Mouse (Mus musculus) hindbrain, embryonic 16.5 days (tissue): ENCODE measurements at regions not wholly inside any gene's neighbourhood (a gene's known extent, or its start where the extent isn't known, plus 50 kb on each side); places are given as distances from the start of the nearest gene placed in this dataset.

Experiments
- ATAC-seq: fragments of 200-750 bp; cut with Nextera tagmentation; 2 replicates; pipeline ENCODE4 v1.8.0; 2017; ENCODE audit warnings: moderate TSS enrichment, moderate library complexity
- H3K27ac ChIP-seq: fragments of 300-500 bp; sonication (generic); 2 replicates; pipeline ENCODE4 v1.5.1; 2014; ENCODE audit warnings: low read depth, mild to moderate bottlenecking, control low read depth, low read length, moderate library complexity
- H3K27me3 ChIP-seq: fragments of 300-500 bp; sonication (generic); replicated peaks from 2 replicates; pipeline ENCODE4 v1.6.1; 2014; ENCODE audit warnings: low read length; ENCODE audit not compliant: control insufficient read depth, insufficient read depth
- H3K36me3 ChIP-seq: fragments of 300-500 bp; sonication (generic); 2 replicates; pipeline ENCODE4 v1.6.1; 2014; ENCODE audit warnings: mild to moderate bottlenecking, low read length, moderate library complexity, mixed read lengths; ENCODE audit not compliant: control insufficient read depth, insufficient read depth
- H3K4me1 ChIP-seq: fragments of 300-500 bp; sonication (generic); 2 replicates; pipeline ENCODE4 v1.6.1; 2014; ENCODE audit warnings: low read depth, low read length; ENCODE audit not compliant: control insufficient read depth, insufficient read depth
- H3K4me2 ChIP-seq: fragments of 300-500 bp; sonication (generic); 2 replicates; pipeline ENCODE4 v1.6.1; 2014; ENCODE audit warnings: mild to moderate bottlenecking, low read length, control low read depth, moderate library complexity
- H3K4me3 ChIP-seq: fragments of 300-500 bp; sonication (generic); 2 replicates; pipeline ENCODE4 v1.5.1; 2014; ENCODE audit warnings: mild to moderate bottlenecking, low read length, control low read depth, moderate library complexity
- H3K9ac ChIP-seq: fragments of 300-500 bp; sonication (generic); 2 replicates; pipeline ENCODE4 v1.6.1; 2014; ENCODE audit warnings: low read depth, mild to moderate bottlenecking, control low read depth, low read length, moderate library complexity
- H3K9me3 ChIP-seq: fragments of 300-500 bp; sonication (generic); 2 replicates; pipeline ENCODE4 v1.6.1; 2014; ENCODE audit warnings: mild to moderate bottlenecking, low read length, moderate library complexity; ENCODE audit not compliant: control insufficient read depth
- WGBS: fragments of 180-500 bp; shearing (Covaris S2); extraction: QIAGEN DNeasy Blood & Tissue Kit; methylation state at CpG from one replicate; pipeline ENCODE4 v1.1.7; 2014; 5-methylcytosine and 5-hydroxymethylcytosine counted together

DNA sequence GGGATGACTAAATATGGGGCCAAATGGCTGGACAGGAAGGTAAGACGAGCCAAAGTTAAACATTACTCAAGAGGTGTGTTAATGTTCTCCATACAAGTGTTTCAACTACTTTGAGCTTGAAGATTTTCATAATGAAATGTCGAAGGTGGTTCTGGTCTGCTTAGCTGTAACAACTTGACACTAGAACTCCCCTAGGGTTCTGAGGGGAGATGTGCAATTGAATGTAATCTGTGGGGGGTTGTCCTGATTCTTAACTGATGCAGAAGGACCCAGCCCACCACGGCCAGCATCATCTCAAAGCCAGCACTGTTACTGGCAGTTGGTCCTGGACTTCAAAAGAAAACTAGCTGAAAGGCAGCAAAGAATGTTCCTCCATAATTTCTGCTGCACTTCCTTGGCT is 55.3 kb downstream of the Gpr88 start:
- ATAC-seq = no peak
- Histone ChIP-seq H3K4me1 (no peaks in the 10 kb centered on the region), H3K36me3 (no peaks in the 10 kb centered on the region), H3K27ac (no peak overlapping the region), H3K4me3 (no peak overlapping the region), H3K9me3 (no peaks in the 10 kb centered on the region), H3K27me3 (no peaks in the 10 kb centered on the region), H3K9ac (no peak overlapping the region), H3K4me2 (no peak overlapping the region)
- WGBS = 52% methylated on average over 3 of the region's 3 CpGs

DNA sequence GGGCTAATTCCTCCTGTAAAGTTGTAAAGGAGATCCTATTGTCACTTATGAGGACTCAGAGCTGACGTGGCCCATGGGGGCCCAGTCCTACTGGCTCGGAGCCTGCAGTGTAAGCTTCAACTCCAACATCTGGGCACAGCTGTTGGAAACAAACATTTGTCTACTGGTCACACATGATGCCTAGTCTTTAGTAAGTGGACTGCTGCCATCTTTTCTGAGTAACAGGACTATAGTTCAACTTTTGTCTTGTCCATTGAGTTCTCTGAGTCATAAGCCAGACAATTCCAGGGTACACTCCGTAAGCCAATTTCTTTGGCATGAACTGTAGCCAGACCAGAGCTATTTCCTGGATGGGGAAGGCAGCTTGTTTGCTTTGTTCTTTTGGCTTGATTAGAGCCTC is 58.6 kb downstream of the Gpr88 start:
- Histone ChIP-seq H3K9ac (no peak overlapping the region), H3K4me3 (no peak overlapping the region), H3K36me3 (no peaks in the 10 kb centered on the region), H3K9me3 (no peaks in the 10 kb centered on the region), H3K4me1 (no peaks in the 10 kb centered on the region), H3K4me2 (no peak overlapping the region), H3K27me3 (no peaks in the 10 kb centered on the region), H3K27ac (no peak overlapping the region)
- WGBS = 82% methylated on average over 3 of the region's 3 CpGs
- no peak for ATAC-seq

DNA sequence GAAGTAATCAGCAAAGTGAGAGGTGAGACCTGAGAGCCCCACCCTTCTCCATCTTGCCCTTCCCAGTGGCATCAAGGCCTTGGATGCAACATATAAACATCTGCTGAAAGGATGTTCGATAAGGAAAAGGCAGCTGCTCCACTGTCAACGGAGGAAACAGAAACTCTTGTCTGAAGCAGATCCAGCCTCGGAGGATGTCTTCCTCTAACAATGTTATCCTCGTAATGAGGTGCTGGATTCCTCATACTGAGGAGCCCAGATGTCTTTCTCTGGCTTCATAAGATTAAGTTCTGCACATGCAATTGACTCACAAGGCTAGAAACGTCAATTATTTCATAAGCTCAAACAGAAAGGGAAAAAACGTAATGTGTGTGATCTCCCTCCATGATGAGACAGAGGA is 61.8 kb upstream of the Vcam1 start:
- Histone ChIP-seq H3K27ac (no peak overlapping the region), H3K4me3 (no peak overlapping the region), H3K4me1 (no peaks in the 10 kb centered on the region), H3K4me2 (no peak overlapping the region), H3K9me3 (no peaks in the 10 kb centered on the region), H3K9ac (no peak overlapping the region), H3K36me3 (no peaks in the 10 kb centered on the region), H3K27me3 (no peaks in the 10 kb centered on the region)
- 79% methylated on average over 6 of the region's 6 CpGs for WGBS
- ATAC-seq = no peak

DNA sequence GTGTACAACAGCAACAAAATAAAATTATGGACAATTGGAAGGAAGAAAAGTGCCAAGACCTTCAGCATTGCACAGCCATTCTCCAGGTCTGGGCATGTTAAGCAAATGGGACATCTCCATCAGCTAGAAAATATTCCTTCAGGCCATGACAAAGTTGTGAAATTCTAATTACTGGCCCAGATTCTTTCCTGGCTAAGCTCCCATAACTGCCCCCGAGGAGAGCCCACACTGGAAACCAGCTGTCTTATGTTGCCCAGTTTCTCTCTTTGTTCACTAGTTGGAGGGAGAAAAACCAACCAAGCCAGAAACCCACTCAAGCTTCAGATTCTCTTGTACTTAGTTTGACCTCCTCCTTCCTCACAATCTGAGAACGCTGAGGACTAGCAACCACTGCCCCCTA is 61.2 kb upstream of the Vcam1 start:
- Histone ChIP-seq H3K36me3 (no peaks in the 10 kb centered on the region), H3K27ac (no peak overlapping the region), H3K9ac (no peak overlapping the region), H3K27me3 (no peaks in the 10 kb centered on the region), H3K4me2 (no peak overlapping the region), H3K4me1 (no peaks in the 10 kb centered on the region), H3K9me3 (no peaks in the 10 kb centered on the region), H3K4me3 (no peak overlapping the region)
- WGBS = 52% methylated on average over 2 of the region's 2 CpGs
- ATAC-seq = peak; percentile 52; the same call in 1 of the 2 replicates

DNA sequence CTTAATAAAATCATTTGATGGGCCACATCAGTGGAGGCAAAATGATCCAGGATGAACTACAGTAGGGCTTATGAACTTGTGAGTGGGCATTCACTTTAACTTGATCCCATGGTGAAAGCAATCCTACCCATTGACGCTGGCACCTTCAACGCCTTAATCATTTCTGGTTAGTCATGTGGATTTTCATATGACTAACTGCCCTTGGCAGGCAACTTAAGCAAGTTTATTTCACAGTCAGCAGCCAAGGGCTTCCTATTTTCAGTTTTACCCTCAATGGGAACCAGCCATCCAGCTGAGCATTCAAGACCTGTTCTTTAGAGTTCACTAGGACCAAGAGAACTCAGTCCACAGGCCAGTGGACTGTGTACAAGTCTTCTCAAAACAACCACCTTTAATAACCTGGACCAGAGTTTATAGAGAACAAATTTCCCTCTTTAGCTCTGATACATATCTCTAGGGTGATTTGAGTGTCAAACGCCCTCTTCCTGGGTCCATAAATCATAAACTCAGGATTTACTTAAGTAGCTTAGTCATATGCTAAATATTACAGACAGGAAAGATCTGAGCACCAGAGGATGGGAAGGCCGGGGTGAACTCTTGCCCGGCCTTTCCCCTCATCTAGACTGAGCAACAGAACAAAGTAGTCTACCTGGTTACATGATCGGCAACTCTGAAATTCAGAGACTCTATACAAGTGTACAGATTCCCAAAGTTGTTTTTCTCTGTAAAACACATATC is 60.0 kb upstream of the Vcam1 start:
- no peak overlapping the region for H3K4me3 ChIP-seq
- 91% methylated on average over 6 of the region's 6 CpGs for WGBS
- H3K4me1 ChIP-seq = no peaks in the 10 kb centered on the region
- no peaks in the 10 kb centered on the region for H3K36me3 ChIP-seq
- no peak overlapping the region for H3K27ac ChIP-seq
- H3K4me2 ChIP-seq = no peak overlapping the region
- ATAC-seq = no peak
- no peak overlapping the region for H3K9ac ChIP-seq
- H3K9me3 ChIP-seq = no peaks in the 10 kb centered on the region
- H3K27me3 ChIP-seq = no peaks in the 10 kb centered on the region

DNA sequence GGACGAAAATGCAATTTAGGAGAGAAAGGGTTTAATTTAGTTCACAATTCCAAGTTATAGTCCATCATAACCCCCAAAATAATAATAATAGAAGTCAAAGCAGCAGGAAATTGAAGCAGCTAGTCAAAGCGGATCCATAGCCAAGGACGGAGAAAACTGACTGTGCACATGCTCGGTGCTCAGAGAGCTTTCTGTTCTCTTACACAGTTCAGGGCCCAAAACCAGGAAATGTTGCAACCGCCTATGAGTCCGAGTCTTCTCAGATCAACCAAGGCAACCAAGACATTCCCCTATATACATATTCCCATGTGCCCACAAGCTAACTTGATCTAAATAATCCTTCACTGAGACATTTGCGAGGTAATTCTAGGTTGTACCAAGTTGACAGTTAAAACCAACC is 55.7 kb upstream of the Vcam1 start:
- Histone ChIP-seq H3K9me3 (no peaks in the 10 kb centered on the region), H3K9ac (no peak overlapping the region), H3K4me1 (no peaks in the 10 kb centered on the region), H3K4me2 (no peak overlapping the region), H3K27me3 (no peaks in the 10 kb centered on the region), H3K4me3 (no peak overlapping the region), H3K36me3 (no peaks in the 10 kb centered on the region), H3K27ac (no peak overlapping the region)
- WGBS = 93% methylated on average over 7 of the region's 7 CpGs
- ATAC-seq = no peak

DNA sequence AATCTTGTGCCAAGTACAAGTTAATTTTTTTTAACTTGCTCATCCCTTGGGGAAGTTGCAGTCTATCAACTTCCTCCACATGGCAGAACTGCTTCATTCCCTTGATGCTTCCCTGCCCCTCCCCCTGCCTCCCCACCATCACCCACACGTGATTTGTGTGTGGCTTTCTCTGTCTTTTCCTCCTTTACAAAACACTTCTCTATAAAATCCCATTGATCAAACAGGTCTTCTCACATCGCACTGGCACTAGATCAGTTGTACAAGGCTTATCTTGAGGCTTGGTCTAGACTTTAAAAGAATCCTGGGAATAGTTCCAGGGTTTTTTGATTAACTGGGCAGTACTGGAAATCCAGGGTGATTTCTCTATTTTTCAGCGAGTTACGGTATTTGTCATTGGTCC is 55.0 kb upstream of the Vcam1 start:
- 82% methylated on average over 4 of the region's 4 CpGs for WGBS
- Histone ChIP-seq H3K4me2 (no peak overlapping the region), H3K36me3 (no peaks in the 10 kb centered on the region), H3K27ac (no peak overlapping the region), H3K4me3 (no peak overlapping the region), H3K9me3 (no peaks in the 10 kb centered on the region), H3K27me3 (no peaks in the 10 kb centered on the region), H3K4me1 (no peaks in the 10 kb centered on the region), H3K9ac (no peak overlapping the region)
- ATAC-seq = no peak

DNA sequence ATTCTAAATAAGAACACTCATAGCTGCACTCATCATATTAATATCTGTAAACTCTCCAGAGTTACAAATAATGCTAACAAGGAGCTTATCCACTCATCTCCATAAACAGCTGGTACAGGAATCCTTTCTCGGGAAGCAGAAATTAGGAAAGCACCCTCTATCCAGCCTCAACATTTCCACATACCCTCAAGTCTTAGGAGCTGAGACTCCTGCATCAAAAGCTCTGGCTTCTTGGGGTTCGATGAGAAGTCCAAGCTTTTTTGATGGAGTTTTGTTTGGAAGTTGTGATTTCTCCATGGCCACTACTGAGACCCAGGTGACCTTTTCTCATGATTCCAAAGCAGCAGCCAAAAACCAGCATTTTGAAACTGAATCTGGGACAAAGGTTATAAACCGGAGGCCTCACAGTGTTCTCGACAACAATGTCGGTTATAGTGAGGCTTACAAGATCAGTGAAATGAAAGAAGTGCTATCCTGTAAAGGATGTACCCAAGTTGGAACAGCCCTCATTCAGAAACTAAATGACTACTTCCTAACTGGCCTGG is 50.9 kb upstream of the Vcam1 start:
- Histone ChIP-seq H3K9ac (no peak overlapping the region), H3K9me3 (no peaks in the 10 kb centered on the region), H3K27me3 (no peaks in the 10 kb centered on the region), H3K4me2 (no peak overlapping the region), H3K4me3 (no peak overlapping the region), H3K36me3 (no peaks in the 10 kb centered on the region), H3K4me1 (no peaks in the 10 kb centered on the region), H3K27ac (no peak overlapping the region)
- WGBS = 90% methylated on average over 5 of the region's 5 CpGs
- ATAC-seq = no peak
